Mouse (Mus musculus) megakaryocyte progenitor cell, adult 5-6 weeks (primary cell): ENCODE measurements around the gene Abi3. TPM values are rescaled to one million over a fixed set of nuclear protein-coding genes. Genes with fewer than 3 reads are reported as not detected.
A peak's percentile ranks its signal among the peaks of the same experiment; 100 is the strongest.

Experiments
- ATAC-seq: replicated peaks from 2 replicates; pipeline ENCODE4 v1.8.0; 2016; ENCODE audit warnings: mild to moderate bottlenecking, moderate TSS enrichment, inconsistent platforms; ENCODE audit not compliant: poor library complexity
- total RNA-seq, 2 experiments: library from RNA; stranded (forward) in 1 of 2; stranded (reverse) in 1 of 2; fragments of 157-497, 149-512 nt in 1 of 2; fragments of 200-1000 nt in 1 of 2; gene quantifications; 2 replicates each; pipeline versions ENCODE4 v1.2.3 to v1.2.4; 2015 to 2017

The Abi3 gene
- total RNA-seq, 2 experiments from 2014 or later, result 3.0 to 5.0 TPM

- no peak for ATAC-seq
Observed at GRCm38 (mm10) chr11:95840694-95841497, 1.4 kb downstream of the Abi3 start.

GRCm38 (mm10) chr11:95838999-95839868, 3.0 kb downstream of the Abi3 start:
- no peak for ATAC-seq

GRCm38 (mm10) chr11:95838598-95838997, 3.7 kb downstream of the Abi3 start:
- ATAC-seq, result no peak

- ATAC-seq, result no peak
Observed at GRCm38 (mm10) chr11:95837059-95837458, 5.2 kb downstream of the Abi3 start, which contains the start of gene Gngt2. Gene Gngt2, plus strand, starts transcription at chr11:95837216.

GRCm38 (mm10) chr11:95836433-95836832, 5.8 kb downstream of the Abi3 start:
- ATAC-seq, result no peak

GRCm38 (mm10) chr11:95835832-95836231, 6.4 kb downstream of the Abi3 start:
- no peak for ATAC-seq

GRCm38 (mm10) chr11:95834742-95835710, 7.2 kb downstream of the Abi3 start:
- ATAC-seq, result peak; percentile 51

- peak; percentile 58 for ATAC-seq
Observed at GRCm38 (mm10) chr11:95834143-95834667, 8.1 kb downstream of the Abi3 start.

- no peak for ATAC-seq
Observed at GRCm38 (mm10) chr11:95833631-95834142, 8.6 kb downstream of the Abi3 start.

- no peak for ATAC-seq
Observed at GRCm38 (mm10) chr11:95833006-95833570, 9.2 kb downstream of the Abi3 start.

- ATAC-seq, result no peak
Observed at GRCm38 (mm10) chr11:95832129-95833005, 9.9 kb downstream of the Abi3 start.

GRCm38 (mm10) chr11:95831641-95832040, 10.6 kb downstream of the Abi3 start:
- no peak for ATAC-seq

GRCm38 (mm10) chr11:95831276-95831619, 11.0 kb downstream of the Abi3 start:
- ATAC-seq, result no peak

GRCm38 (mm10) chr11:95830411-95831275, 11.6 kb downstream of the Abi3 start:
- ATAC-seq, result no peak

GRCm38 (mm10) chr11:95829526-95830050, 12.7 kb downstream of the Abi3 start:
- no peak for ATAC-seq

GRCm38 (mm10) chr11:95828181-95828964, 13.9 kb downstream of the Abi3 start:
- ATAC-seq, result no peak
